17 mouse cellular contexts compared by ENCODE assay signal in genomic region chr3:117331502-117331901, GRCm38 (mm10). TPM values are rescaled to one million over a fixed set of nuclear protein-coding genes. Genes with fewer than 3 reads are reported as not detected.
"Had no signal": no experiment of that assay in that cellular context is flagged by ENCODE, and none has a peak within 500 bp of the region (broad histone marks: within the 10 kb centered on the region; RNA-seq: fewer than 3 reads in every experiment).

No protein-coding gene starts in this region.

- H3K27me3 ChIP-seq: neural tube, embryonic 13.5 days; neural tube, embryonic 15.5 days; stomach, embryonic 15.5 days had no signal

- H3K9ac ChIP-seq: neural tube, embryonic 13.5 days; neural tube, embryonic 15.5 days; stomach, embryonic 15.5 days had no signal

- H3K36me3 ChIP-seq: neural tube, embryonic 13.5 days; neural tube, embryonic 15.5 days; stomach, embryonic 15.5 days had no signal

- DNase-seq: retina, postnatal 1 day; right cerebral cortex, adult 18-20 months; right cerebral cortex, postnatal 14 days; right cerebral cortex, postnatal 25 days; right cerebral cortex, postnatal 4 days; spleen, adult 18-20 months; thymus, adult 18-20 months; thymus, adult 2 months; thymus, postnatal 14 days; thymus, postnatal 25 days; thymus, postnatal 36 days; thymus, postnatal 4 days had no signal

- H3K4me3 ChIP-seq: neural tube, embryonic 13.5 days; neural tube, embryonic 15.5 days; stomach, embryonic 15.5 days had no signal

- H3K4me1 ChIP-seq: neural tube, embryonic 13.5 days; neural tube, embryonic 15.5 days; stomach, embryonic 15.5 days had no signal

- H3K27ac ChIP-seq: neural tube, embryonic 13.5 days; neural tube, embryonic 15.5 days; stomach, embryonic 15.5 days; stomach, postnatal 0 days had no signal

RNA-seq across cellular contexts. Expression of gene Plppr4, which starts 29.2 kb away (rescaled TPM):
- polyA plus RNA-seq: small intestine, adult 2 months had no signal
